Mouse (Mus musculus) kidney, adult 18-20 months (tissue): ENCODE data around the gene AL732309.1.

Experiments used
- DNase-seq: peaks from one replicate; pipeline ENCODE4 v3.0.0; 2021

Gene AL732309.1

DNA sequence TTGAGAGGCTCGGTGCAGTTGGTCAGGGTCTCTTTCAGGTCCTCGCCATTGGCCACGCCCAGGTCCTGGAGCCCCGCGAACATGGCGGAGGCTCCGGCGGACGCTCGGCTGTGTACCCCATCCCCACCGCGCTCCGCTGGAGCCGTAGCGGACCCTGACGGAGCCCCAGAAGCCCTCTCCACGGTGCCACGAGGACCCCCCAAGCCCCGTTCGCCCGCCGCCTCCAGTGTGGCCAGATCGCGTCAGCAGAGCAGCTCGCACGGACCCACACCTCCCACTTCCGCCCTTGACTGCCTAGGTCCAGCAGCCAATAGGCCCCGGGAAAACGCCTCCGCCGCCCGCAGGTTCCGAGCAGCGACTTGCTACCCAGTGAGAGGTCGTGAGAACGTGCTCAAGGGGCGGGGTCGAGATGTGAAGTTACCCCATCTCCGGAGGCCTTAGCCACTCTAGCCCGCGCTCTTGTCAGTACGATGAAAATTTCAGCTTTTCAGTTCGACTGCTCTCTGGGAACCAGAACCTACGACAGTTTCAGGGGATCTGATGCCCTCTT lies 35.5 kb downstream of the AL732309.1 start, which contains the start of gene Nelfb:
Gene Nelfb, minus strand, starts transcription at position 369 of the 550 bp plus-strand sequence.
- peak; percentile 92 for DNase-seq

DNA sequence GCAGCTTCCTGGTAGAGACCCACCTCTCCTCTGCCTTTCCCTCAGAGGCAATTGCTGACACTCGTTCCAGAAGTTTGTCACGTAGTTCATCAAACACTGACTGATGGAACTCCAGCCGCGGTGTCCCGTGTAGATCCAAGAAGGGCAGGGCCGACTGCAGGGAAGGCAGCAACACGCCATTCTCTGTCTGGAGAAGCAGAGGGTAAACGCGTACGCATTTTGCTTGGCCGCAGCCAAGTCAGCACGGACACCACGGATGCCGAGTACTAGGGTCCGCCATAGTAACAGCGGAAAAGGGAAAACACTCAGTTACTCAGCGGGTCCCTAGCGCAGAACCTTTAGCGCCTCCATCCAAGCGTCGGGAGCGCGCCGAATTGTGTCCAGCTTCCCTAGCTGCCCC lies 36.0 kb downstream of the AL732309.1 start:
- DNase-seq = no peak

DNA sequence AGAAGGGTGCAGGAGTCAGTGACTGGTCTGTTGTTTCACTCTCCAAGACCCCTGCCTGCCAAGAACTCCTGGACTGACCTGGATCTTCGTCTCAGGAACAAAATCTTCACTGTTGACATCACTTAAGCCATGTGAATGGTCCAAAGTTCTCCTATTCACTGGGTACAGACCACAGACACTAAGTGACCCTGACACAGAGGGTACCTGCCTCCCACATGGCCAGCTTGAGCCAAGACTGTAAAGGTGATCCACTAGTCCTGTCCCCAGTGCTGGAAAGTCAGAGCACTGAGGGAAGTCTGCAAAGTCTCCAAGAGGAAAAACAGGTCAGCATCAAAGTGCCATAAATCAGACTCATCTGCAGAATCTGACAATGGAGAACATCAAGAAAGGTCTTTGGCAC lies 39.1 kb downstream of the AL732309.1 start:
- DNase-seq = no peak

DNA sequence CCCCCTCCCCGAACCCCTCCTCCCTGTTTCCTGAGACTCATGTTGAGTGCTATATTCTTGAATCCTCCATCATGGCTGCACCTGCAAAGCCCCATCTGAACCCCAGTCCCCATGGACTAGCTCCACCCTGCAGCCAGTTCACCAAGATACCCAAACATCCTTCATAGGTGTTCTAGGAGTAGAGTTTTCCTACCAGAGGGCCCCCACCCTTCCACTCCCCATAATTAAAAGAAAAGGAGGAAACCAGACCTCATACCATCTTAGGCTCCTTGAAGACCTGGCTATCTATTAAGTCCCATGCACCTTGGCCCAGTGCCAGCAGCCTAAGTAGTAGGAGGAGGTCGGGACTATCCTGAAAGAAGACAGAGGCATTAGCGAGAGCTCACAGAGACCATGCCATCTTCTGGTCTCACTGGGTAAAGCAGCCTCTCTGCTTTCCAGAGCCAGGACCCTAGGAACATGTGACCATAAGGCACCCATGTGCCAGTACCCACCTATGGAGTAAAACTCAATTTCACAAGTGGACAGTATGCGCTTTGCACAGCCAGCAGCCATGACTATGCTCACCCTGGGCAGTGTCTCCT lies 42.9 kb downstream of the AL732309.1 start:
- DNase-seq = no peak

DNA sequence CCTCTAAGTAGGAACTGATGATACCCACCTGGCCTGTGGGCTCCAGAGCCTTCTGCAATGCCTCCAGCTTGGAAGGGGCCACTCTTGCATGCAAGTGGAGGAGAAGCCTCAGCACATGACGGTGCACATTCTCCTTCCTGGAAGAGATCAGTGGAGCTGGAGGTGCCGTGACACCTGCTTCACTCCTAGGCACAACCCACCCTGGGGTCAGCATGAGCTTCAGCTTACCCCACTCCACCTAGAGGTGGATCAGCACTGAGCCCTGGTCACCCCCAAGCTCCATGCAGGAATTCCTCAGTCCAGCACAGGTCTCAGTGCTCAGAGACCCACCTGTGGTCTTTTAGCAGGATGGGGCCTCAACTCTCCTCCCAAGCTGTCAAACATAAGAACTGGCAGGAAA lies 46.0 kb downstream of the AL732309.1 start:
- DNase-seq = no peak

DNA sequence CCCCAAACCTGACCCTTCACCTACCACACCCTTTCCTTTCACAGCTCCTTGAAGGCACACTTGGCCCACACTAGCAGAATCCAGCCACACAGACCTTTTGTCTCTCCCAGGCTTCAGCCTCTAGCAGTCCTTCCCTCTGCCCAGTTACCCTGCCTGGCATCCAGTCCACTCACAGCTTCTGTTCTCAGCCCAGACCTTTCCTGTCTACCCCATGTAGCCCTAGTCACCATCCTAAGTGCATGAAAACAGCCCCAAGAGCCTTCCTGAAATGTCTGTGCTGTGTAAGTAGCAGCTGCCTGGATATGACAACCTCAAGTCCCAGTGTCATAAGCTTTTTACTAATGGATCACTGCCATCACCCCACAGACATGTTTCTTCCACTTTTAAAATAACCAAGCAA lies 48.7 kb downstream of the AL732309.1 start:
- DNase-seq = no peak

DNA sequence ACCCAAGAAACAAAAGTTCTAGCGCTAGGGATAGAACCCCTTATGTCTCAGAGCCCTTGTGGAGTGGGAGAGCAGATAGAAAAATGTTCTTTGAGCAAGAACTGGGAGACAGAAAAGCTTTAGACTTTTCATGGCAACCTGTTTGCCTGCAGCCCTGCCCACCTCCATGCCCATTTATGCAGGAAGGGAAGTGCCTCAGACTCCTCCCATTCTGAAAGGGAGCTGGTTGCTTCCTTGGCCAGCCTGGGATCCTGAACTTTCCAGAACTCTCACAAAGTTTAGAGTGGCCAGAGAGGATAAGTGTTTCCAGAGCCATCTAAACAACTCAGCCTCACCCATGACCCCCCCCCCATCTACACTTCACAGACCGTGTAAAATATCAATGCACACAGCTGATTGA lies 49.5 kb downstream of the AL732309.1 start:
- DNase-seq = no peak

DNA sequence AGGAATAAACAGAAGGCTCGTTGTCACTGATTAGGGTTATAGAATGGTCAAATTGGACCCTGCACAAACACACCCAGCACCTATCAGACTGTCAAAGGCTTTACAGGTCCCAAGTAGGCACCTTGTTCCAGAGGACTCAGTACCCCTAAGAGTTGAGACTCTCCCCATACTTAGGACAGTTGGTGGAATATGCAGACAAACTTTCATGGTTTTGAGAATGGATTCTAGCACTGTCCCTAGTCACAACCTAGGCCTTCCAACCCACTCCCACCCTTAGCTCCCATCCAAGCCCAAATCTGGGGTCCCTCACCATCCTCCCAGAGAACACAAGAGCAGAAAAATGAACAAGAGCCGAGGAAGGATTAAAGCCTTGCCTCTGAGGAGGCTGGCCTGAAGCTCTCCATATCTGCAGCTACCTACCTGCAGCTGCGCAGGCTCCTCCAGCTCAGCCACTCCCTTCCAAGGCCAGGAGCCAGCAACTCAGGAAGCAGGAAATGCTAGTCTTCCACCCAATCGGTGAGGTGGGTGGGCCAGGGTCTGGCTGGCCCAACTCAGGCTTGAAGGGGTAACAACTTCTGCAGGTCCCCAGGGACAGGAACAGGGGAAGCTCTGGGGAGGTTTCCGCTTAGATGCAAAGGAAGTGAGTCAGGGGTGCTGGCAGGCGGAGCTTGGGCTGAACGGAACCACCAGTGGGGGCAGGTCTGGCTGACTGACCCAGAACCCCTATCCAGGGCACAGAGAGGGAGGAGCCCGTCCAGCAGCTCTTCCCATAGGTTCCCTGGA lies 50.3 kb downstream of the AL732309.1 start, which contains the start of gene Tor4a:
Gene Tor4a, minus strand, starts transcription at position 715 of the 783 bp plus-strand sequence.
- peak; percentile 84 for DNase-seq

DNA sequence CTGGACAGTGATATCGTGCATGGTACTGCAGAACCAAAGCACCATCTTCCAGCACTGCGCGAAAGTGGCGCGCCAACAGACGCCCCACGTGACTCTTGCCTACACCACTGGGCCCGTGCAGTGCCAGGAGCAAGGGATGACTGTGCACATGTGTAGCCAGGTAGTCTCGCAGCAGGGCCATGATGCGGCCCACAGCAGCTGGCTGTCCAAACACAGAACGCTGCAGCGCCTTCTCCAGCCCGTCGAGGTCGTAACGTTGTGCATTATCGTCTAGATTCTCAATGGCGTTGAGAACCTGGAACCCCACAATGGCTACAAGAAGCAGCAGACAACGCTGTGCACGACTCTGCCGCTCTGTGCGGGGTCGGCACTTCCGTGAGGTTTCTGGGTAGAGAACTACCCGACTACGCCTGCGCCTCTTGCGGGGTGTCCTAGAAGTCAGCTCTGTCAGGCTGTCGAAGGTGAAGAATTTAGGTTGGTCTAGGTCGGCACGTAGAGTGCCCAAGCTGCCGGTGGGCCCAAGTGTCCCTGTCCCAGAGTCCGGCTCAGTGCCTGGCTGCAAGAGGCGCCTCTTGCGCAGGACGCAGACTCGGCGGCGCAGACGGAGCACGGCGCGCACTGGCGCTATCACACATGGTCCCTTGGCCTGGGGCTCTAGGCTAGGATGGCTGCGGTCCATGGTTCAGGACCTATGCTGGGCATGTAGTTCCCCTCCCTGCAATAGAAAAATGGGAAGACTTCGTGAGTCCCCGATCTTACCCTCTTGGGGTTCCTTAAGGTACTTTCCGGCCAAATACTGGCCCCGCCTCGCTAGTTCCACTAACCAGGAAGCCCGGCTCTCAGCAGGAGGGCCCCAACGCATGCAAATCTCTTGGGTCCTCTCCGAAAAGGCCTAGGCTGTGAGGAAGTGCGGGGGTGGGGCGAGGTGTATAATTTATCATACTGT lies 51.2 kb downstream of the AL732309.1 start:
- peak; percentile 79 for DNase-seq
